Mouse (Mus musculus) G1E (cell line): ENCODE measurements around the gene Atg14. TPM values are rescaled to one million over a fixed set of nuclear protein-coding genes. Genes with fewer than 3 reads are reported as not detected.
"Not testable (repeated sequence)": the region's sequence is repeated elsewhere in the genome, so short reads cannot be mapped to it uniquely, and the experiment has no call there.

Experiments used
- ATAC-seq: 2 replicates; pipeline ENCODE4 v1.8.0; 2016; ENCODE audit warnings: mild to moderate bottlenecking; ENCODE audit not compliant: insufficient number of reproducible peaks, poor library complexity, low FRiP score, severe bottlenecking; ENCODE audit errors: extremely low read depth
- DNase-seq: peaks from one replicate; pipeline ENCODE4 v3.0.0; 2012; ENCODE audit warnings: low spot score
- H3K27me3 ChIP-seq: 2 replicates; pipeline ENCODE4 v1.6.1; 2012; ENCODE audit warnings: mild to moderate bottlenecking, low read length, inconsistent platforms; ENCODE audit not compliant: insufficient read depth
- H3K36me3 ChIP-seq: replicated peaks from 2 replicates; pipeline ENCODE3; 2012; ENCODE audit warnings: mild to moderate bottlenecking, inconsistent platforms
- H3K4me1 ChIP-seq: 2 replicates; pipeline ENCODE4 v1.6.1; 2012; ENCODE audit warnings: low read depth, low read length, inconsistent platforms, mixed read lengths; ENCODE audit not compliant: insufficient read depth
- H3K4me3 ChIP-seq: 2 replicates; pipeline ENCODE4 v1.5.1; 2012; ENCODE audit warnings: low read depth, mild to moderate bottlenecking, inconsistent platforms, low read length, moderate library complexity, mixed read lengths
- H3K9me3 ChIP-seq: replicated peaks from 2 replicates; pipeline ENCODE4 v1.6.1; 2012; ENCODE audit warnings: inconsistent platforms
- CTCF ChIP-seq: IDR thresholded peaks from 2 replicates; pipeline ENCODE4 v1.5.1; 2012; ENCODE audit warnings: low read depth, low read length, inconsistent platforms, mixed read lengths
- GATA1 ChIP-seq: IDR thresholded peaks from 2 replicates; pipeline ENCODE4 v1.6.1; 2012; ENCODE audit warnings: borderline replicate concordance, low read length, inconsistent platforms, mixed read lengths
- GATA2 ChIP-seq: IDR thresholded peaks from 2 replicates; pipeline ENCODE4 v1.6.1; 2012; ENCODE audit warnings: low read depth, low read length, inconsistent platforms, borderline replicate concordance
- POLR2AphosphoS5 ChIP-seq: IDR thresholded peaks from 2 replicates; pipeline ENCODE4 v1.6.1; 2012; ENCODE audit warnings: low read depth, low read length, inconsistent platforms; ENCODE audit not compliant: insufficient replicate concordance
- TAL1 ChIP-seq: conservative IDR thresholded peaks from 2 replicates; pipeline ENCODE4 v1.6.1; 2012; ENCODE audit warnings: low read depth, low read length, inconsistent platforms, mixed read lengths
- polyA plus RNA-seq: library from polyadenylated mRNA; stranded (reverse); fragments of >175 nt; gene quantifications from 2 replicates; pipeline ENCODE4 v1.2.3, GENCODE M21; 2012
- total RNA-seq, 2 experiments: library from RNA; stranded (forward) in 1 of 2; stranded (reverse) in 1 of 2; fragments of 200-1000 nt in 1 of 2; fragments of >200 nt in 1 of 2; fragmentation: Nextera tagmentation in 1 of 2; gene quantifications; 2 replicates each; pipeline ENCODE4 v1.2.3; 2014 to 2017

The Atg14 gene
- total and polyA plus RNA-seq, 3 experiments, result 2.3 to 8.9 (median 8.1) TPM

GRCm38 (mm10) chr14:47534176-47534525 lies 36.3 kb downstream of the Atg14 start:
- Histone ChIP-seq H3K36me3 (peaks cover 16% of the 10 kb centered on the region), H3K9me3 (no peaks in the 10 kb centered on the region), H3K27me3 (no peaks in the 10 kb centered on the region), H3K4me3 (peak overlapping the region; percentile 40; the same call in 1 of the 2 replicates), H3K4me1 (peaks cover 36% of the 10 kb centered on the region)
- TF ChIP-seq POLR2AphosphoS5 (no peak), GATA2 (no peak), CTCF (no peak), TAL1 (no peak), GATA1 (no peak)
- DNase-seq (no peak), ATAC-seq (no peak)

- DNase-seq (peak; percentile 71), ATAC-seq (peak; percentile 93)
- Histone ChIP-seq H3K4me3 (peak overlapping the region; percentile 23; the same call in 1 of the 2 replicates), H3K27me3 (no peaks in the 10 kb centered on the region), H3K36me3 (peaks cover 16% of the 10 kb centered on the region), H3K9me3 (no peaks in the 10 kb centered on the region), H3K4me1 (peaks cover 41% of the 10 kb centered on the region)
- TF ChIP-seq POLR2AphosphoS5, result no peak
- TF ChIP-seq GATA1, result no peak
- TF ChIP-seq TAL1, result peak; percentile 78
- TF ChIP-seq GATA2, result no peak
- no peak for TF ChIP-seq CTCF
These were observed 36.9 kb downstream of the Atg14 start for GRCm38 (mm10) chr14:47533365-47534175.

- DNase-seq, result no peak
- Histone ChIP-seq H3K4me1 (peaks cover 52% of the 10 kb centered on the region), H3K9me3 (no peaks in the 10 kb centered on the region)
These were observed 38.0 kb downstream of the Atg14 start for GRCm38 (mm10) chr14:47532496-47532895.

GRCm38 (mm10) chr14:47529592-47529991 lies 40.9 kb downstream of the Atg14 start:
- DNase-seq, ATAC-seq, H3K9me3 ChIP-seq, H3K4me3 ChIP-seq, H3K27me3 ChIP-seq: not testable (repeated sequence)
- peaks cover 45% of the 10 kb centered on the region for H3K36me3 ChIP-seq
- H3K4me1 ChIP-seq, result peaks cover 65% of the 10 kb centered on the region

More at GRCm38 (mm10) chr14:47532496-47532895, 38.0 kb downstream of the Atg14 start:
- no peak overlapping the region for H3K4me3 ChIP-seq
- peaks cover 23% of the 10 kb centered on the region for H3K36me3 ChIP-seq
- TF ChIP-seq CTCF (no peak), GATA1 (no peak), POLR2AphosphoS5 (no peak), GATA2 (no peak), TAL1 (no peak)
- no peak for ATAC-seq
- no peaks in the 10 kb centered on the region for H3K27me3 ChIP-seq

DNA sequence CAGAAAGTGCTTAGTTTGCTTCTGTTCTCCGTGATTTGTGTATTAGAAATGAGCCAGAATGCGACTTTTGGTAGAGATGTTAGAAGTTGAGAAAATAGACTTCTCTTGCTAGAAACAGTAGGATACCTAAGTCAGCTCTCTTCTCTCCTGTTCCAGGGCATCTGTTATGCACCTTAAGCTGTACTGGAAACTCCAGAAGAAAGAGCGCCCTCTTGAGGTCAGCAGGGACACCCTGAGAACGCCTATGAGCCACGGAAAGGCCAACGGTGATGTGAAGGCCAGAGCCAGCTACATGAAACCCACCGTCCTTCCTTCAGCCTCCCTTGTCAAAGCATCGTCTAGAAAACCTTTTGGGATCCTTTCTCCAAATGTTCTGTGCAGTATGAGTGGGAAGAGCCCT lies 41.4 kb downstream of the Atg14 start:
- no peak overlapping the region for H3K4me3 ChIP-seq
- peaks cover 47% of the 10 kb centered on the region for H3K36me3 ChIP-seq
- TF ChIP-seq CTCF (peak; percentile 65), TAL1 (no peak), GATA1 (no peak), GATA2 (no peak), POLR2AphosphoS5 (no peak)
- DNase-seq, result no peak
- no peaks in the 10 kb centered on the region for H3K27me3 ChIP-seq
- H3K9me3 ChIP-seq, result no peaks in the 10 kb centered on the region
- peaks cover 65% of the 10 kb centered on the region for H3K4me1 ChIP-seq
- no peak for ATAC-seq

- Histone ChIP-seq H3K4me1 (peaks cover 59% of the 10 kb centered on the region), H3K27me3 (no peaks in the 10 kb centered on the region), H3K4me3 (no peak overlapping the region; the same call in 1 of the 2 replicates), H3K36me3 (peaks cover 44% of the 10 kb centered on the region), H3K9me3 (no peaks in the 10 kb centered on the region)
- peak; percentile 61 for ATAC-seq
- TF ChIP-seq GATA1, result no peak
- TF ChIP-seq GATA2, result no peak
- TF ChIP-seq POLR2AphosphoS5, result no peak
- no peak for TF ChIP-seq CTCF
- no peak for TF ChIP-seq TAL1
- peak; percentile 43 for DNase-seq
These were observed 42.2 kb downstream of the Atg14 start for GRCm38 (mm10) chr14:47528293-47528692.
